In the genomic region with DNA sequence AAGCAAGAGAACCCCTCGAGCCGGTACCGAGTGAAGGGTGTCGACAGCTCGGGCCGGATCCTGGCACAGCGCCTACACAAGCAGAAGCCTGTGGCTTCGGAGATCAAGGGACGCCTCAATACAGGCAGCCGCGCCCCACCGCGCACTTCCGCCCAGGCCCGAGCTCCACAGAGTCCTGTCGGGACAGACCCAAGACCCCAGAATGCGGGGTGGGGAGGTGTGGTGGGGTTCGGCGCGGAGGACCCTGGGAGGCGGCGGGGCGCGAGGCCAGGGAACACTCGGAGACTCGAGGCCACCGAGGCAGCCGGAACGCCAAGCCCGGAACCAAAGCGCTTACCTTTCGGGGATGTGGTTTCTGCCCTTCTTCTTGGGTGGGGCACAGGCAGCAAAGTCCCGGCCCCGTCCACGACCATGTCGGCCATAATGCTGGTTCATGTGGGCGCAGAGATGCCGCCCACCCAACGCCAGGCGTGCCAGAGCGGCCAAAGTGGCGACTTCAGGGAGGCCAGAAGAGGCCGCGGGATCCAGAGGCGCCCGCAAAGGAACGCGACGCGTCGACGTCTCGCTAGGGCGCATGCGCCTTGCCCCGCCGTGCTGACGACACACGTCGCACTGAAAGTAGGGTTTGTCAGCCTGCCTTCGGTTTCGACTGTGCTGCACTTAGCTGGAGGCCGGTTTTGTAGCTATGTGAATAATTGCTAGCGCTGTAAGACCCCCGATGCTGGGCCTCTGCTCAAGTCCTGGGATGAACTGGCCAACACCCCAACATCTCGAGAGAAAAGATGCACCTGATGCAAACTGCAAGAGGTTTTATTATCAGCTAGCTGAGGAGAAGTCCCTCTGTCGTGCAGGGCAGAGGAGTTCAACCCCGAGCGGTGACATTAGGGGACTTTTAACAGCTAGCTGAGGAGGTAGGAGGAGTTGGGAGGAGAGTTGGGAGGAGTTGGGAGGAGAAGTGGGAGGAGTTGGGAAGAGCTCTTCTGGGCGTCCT, we compare ENCODE assay signal across 8 mouse cellular contexts. TPM values are rescaled to one million over a fixed set of nuclear protein-coding genes. Genes with fewer than 3 reads are reported as not detected.
DNase-seq lines count a peak whose midpoint lies in the region; ATAC-seq lines count a peak whose summit lies in the region.

A gene (minus strand): TSS at position 567 of the 991 bp plus-strand sequence.

- H3K4me2 ChIP-seq in hindbrain, embryonic 16.5 days (ENCODE audit: low read length): peak within 1 kb of the TSS; percentile 67

- H3K27ac ChIP-seq in hindbrain, embryonic 16.5 days (ENCODE audit: low read depth, low read length): peak within 1 kb of the TSS; percentile 94
- peak within 1 kb of the TSS; percentile 86 for H3K27ac ChIP-seq in macrophage

- H3K9me3 ChIP-seq in hindbrain, embryonic 16.5 days (ENCODE audit: control insufficient read depth, low read length): no peaks in the 10 kb centered on the region

- peak; percentile 91 for DNase-seq in T-cell, adult 2 months (ENCODE audit: low spot score)
- DNase-seq in cerebellum, postnatal 36 days: peak; percentile 93 to 94
- peak; percentile 92 for DNase-seq in gastrocnemius, adult 18-20 months (ENCODE audit: low spot score)
- DNase-seq in left cerebral cortex, adult 18-20 months (ENCODE audit: low spot score in 2 of 2): peak; percentile 91 to 94
- DNase-seq in right cerebral cortex, adult 18-20 months: peak; percentile 93
- DNase-seq in urinary bladder, postnatal 10 days (ENCODE audit: low spot score): peak; percentile 68

- peaks cover 3% of the 10 kb centered on the region; the same call in 1 of the 2 replicates for H3K36me3 ChIP-seq in hindbrain, embryonic 16.5 days (ENCODE audit: control insufficient read depth, insufficient read depth, low read length)
- H3K36me3 ChIP-seq in macrophage (ENCODE audit: inconsistent target): peaks cover 6% of the 10 kb centered on the region; the same call in 1 of the 2 replicates

- peaks cover 50% of the 10 kb centered on the region for H3K79me2 ChIP-seq in macrophage (ENCODE audit: inconsistent target)

- peak; percentile 99 for ATAC-seq in hindbrain, embryonic 16.5 days

- H3K4me3 ChIP-seq in hindbrain, embryonic 16.5 days (ENCODE audit: low read length): peak within 1 kb of the TSS; percentile 82
- peak within 1 kb of the TSS; percentile 87 for H3K4me3 ChIP-seq in macrophage (ENCODE audit: inconsistent target)

- under 1% methylated on average over 52 of the region's 70 CpGs for WGBS in hindbrain, embryonic 16.5 days
- under 1% methylated on average over 70 of the region's 70 CpGs for WGBS in macrophage (ENCODE audit: missing documents)

- peak within 1 kb of the TSS; percentile 89 for H3K9ac ChIP-seq in hindbrain, embryonic 16.5 days (ENCODE audit: low read depth, low read length)

- H3K4me1 ChIP-seq in hindbrain, embryonic 16.5 days (ENCODE audit: control insufficient read depth, insufficient read depth, low read depth, low read length): peaks cover 6% of the 10 kb centered on the region

- no peaks in the 10 kb centered on the region for H3K27me3 ChIP-seq in hindbrain, embryonic 16.5 days (replicated peaks; ENCODE audit: control insufficient read depth, insufficient read depth, low read length)

RNA-seq across cellular contexts. Expression of the gene that starts here (rescaled TPM):
- 10 to 100 TPM; 24.0 to 27.7 TPM for total RNA-seq in gastrocnemius, adult 18-20 months (2021)
- polyA plus RNA-seq in hindbrain, embryonic 16.5 days (2015; fragmentation: Nextera tagmentation; extraction: Ambion mirVana): 40.7 and 46.7 TPM in 2 replicates
- total RNA-seq in left cerebral cortex, adult 18-20 months (2021): 10 to 100 TPM; 66.0 to 70.4 TPM
- total RNA-seq in macrophage (2018; cell fraction: chromatin; rRNA removed): 100 to 1,000 TPM; 152 to 430 (median 238) TPM
- 10 to 100 TPM; 24.4 to 42.7 (median 32.7) TPM for total RNA-seq in macrophage (2018; cell fraction: cytosol; rRNA removed)
- total RNA-seq in macrophage (2018; cell fraction: nucleus; rRNA removed): 100 to 1,000 TPM; 118 to 346 (median 159) TPM
- 32.2 to 44.7 TPM (median 38.9 TPM) in 3 replicates for polyA plus RNA-seq in macrophage (2018)

Comparison
In these comparisons a context has a peak if more than half of its experiments do, and no peak if none do; other contexts are left out.
1. Peak in every context shown above with its lines: DNase-seq, ATAC-seq, H3K4me3 ChIP-seq and H3K27ac ChIP-seq.